Mouse (Mus musculus) thymus, postnatal 36 days (tissue): ENCODE data around the gene St7.

Experiments
- DNase-seq, 2 experiments: peaks; one replicate each; pipeline ENCODE4 v3.0.0; 2022; ENCODE audit warnings: mixed read lengths in 2 of 2

Gene St7

DNA sequence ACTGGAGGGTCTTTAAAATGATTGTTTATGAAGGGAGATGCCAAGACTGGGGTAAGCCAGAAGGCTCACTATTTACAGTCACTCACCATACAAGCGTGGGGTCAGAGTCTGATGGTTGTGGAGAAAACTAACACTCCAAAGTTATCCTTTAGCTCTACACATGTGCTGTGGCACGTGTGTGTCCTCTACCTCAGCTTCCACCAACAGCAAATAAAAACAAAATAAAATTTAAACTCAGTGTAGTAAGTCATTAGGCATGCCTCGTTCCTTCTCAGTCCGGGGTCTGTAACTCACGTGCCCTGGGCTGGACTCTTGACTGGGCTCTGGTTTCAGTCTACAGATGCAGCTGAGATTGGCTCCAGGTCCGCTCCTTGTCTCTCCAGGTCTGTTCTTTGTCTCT, 27.3 kb downstream of the St7 start:
- DNase-seq = no peak

DNA sequence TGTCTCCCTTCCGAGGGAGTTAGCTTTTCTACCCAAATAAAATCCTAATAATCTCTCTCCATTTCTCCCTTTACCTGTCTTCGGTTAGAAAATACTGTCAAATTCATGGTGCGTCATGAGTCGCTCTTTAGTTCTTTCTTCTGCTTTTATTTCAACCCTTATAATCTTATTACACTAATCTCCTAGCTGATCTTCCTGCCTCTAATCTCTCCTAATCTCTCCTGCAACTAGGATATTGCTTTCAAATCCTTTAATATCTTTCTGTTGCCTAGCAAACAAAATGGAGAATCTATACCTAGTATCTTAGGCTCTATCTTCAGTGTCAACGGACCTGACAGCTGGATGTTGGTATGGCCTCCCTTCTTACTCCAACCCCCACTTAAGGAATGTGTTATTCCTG, 29.0 kb downstream of the St7 start:
- no peak for DNase-seq

DNA sequence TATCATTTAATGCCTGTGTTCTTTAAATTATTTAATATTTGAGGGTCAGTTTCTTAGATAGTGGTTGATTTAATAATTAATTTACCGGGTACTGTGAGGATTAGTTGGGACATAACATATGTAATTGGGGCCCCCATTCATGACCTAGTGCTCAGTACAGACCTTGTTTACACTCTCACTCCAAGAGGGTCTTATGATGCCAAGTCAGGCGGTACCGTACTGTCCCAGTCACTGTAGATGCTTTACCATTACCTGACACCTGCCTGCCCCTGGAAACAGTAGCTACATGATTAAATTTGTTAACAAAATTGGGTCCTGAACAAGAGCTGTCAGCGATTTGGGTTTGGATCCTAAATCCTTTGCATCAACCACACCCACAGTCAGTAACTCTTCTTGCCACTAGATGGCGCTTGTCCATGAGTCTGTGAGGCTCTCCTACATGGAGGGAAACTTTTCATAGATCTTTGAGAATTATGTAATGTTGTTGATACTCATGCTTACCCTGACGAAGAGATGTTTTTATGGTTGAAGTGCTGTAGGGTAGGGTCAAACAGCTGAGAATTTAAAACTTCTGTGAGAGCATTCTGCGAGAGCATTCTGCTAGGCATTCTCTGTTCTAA, 33.2 kb downstream of the St7 start:
- DNase-seq = peak; percentile 21 to 26

DNA sequence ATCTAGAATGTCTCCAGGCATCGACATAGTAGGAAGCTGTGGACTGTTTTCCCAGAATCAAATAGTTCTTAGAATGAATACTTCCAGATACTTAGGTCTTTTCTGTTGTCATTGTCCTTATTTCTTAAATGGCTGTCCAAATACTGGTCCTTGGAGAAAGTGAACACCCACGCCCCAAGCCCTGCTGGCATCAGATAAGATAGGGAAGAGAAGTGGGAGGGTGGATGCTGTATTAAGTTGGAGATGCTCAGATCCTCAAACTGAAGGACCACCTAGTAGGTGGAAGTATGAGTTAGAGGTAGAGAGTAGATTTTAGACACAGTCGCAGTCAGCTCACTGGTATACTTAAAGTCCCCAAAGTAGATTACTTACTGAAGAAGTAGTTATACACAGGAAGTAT, 34.5 kb downstream of the St7 start:
- no peak for DNase-seq

DNA sequence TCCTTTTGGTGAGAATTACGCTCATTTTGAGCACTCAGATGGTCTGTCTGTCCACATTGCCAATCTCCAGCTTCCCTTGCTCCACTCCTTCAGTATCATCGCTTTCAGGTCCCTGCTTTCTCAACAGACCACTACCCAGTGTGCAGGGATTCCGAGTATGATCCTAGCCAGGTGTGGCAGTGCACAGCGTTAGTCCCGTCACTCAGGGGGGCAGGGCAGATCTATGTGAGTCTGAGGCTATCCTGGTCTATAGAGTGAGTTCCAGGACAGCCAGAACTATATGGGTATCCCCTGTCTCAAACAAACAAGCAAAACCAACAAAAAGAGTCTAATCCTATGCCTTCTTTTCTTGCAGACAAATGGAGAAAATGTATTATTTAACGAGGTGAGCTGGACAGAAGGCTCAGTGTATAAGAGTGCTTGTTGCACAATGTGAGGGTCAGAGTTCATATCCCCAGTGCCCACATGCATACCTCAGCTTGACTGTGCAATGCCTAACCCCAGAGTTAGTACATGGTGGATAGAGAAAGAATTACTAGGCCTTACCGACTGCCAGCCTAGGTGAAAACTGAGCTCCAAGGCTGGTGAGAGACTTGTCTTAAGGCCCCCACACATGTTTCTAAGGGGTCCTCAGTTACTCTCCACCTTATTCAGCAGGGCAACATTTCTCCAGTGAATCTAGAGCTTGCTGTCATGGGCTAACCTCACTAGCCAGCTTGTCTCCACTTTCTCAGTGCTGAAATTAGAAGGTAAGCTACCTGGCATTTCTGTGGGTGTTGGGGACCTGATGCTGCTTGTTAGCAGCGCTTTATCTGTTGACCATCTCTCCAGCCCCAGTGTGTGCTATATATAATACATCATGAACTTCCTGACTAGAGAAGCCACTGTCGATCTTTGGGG, 35.4 kb downstream of the St7 start:
- no peak for DNase-seq

DNA sequence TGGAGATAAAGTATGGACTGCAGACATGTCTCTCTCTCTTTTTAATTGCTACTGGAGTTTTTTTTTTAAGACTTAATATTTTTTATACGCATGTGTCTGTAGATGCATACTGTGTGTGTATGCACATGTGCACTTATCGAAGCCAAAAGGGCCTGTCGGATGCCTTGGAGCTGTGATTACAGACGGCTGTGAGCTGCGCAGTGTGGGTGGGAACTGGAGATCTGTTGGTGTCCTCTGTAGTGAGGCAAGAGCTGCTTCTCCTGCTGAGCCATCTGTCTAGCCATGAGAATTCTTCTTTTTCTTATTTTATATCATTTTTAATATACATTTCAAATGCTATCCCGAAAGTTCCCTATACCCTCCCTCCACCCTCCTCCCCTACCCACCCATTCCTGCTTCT, 37.4 kb downstream of the St7 start:
- no peak for DNase-seq

DNA sequence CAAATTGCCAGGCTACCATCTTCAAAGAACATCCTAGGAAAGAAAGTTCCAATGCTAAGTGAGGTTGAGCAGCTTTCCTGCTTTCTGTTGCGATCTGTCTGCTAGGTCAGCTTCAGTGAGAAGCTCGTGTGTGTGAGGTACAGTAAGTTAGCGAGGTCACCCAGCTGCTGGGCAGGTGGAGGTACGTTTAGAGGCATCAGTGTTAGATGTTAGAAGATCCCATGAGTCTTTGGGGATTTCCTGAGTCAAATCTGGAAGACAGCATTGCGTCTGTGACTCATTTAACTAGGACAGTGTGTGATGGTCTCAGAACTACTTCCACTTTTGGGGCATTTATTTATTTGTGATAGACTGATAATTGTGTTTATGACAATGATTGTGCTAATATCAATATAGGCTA, 39.0 kb downstream of the St7 start:
- DNase-seq = no peak

DNA sequence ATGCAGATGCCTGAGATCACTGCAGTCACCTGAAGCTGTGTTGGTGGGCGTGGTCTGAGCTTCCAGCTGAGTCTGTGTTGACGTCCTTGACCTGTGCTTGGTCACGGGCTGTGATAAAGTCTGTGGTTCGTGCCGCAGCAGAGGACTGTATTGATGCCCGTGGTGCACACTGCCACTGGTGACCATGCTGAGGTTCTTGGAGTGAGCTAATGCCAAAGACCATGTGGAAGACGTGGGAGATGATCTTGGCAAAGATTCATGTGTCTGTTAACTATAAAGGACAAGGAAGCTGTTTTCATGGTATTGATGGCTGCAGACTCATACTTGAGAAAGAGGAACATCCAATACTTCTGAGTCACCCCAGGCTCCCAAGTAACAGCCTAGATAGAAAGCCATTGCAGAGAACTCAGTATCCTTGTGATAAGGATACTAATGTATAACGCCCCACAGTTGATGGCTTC, 41.2 kb downstream of the St7 start:
- DNase-seq = no peak

DNA sequence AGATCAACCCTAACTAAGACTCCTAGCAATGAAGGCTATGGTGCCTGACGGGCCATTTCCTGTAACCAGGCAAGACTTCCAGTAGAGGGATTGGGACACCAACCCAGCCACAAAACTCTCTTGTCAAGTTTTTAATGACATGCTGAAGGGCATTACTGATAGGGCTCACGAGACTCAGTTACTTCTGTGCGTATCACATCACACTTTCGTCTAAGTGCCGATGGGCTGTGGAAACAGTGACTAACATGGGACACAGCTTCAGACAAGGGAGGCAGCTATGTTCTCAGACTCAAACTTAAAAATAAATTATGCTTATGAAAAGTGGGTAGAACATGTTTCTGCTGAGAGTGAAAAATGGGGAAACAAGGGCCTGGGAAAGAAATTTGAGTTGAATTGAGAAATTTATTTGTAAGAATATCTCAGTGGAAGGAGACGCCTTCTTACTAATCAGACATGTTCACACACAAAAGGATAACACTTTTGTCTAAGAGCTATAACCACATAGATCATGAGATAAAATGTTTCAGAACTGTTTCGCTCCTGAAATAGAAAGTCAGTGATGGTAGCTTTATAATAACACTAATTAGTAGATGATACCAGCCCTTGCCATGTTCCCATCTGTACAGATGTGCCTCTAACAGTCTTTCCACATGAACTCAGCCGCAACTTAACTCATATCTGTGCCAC, 44.7 kb downstream of the St7 start:
- DNase-seq = no peak

DNA sequence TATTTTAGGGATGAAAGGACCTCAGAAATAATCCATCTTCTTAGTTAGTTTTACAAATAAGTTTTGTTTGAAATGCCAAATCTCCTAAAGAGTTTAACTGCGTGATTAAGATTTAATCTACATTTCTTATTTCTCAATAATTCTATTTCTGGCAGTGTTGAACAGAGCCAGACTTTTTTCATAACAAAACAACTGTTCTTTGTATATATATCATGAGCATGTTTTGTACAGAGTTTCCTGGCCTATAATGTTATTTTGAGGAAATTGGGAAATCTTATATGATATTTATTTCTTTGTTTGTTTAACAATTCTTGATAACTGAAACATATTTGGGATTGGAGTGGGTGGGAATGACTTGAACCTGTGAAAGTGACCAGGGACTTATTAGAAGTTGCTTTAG, 47.4 kb downstream of the St7 start:
- DNase-seq = no peak

DNA sequence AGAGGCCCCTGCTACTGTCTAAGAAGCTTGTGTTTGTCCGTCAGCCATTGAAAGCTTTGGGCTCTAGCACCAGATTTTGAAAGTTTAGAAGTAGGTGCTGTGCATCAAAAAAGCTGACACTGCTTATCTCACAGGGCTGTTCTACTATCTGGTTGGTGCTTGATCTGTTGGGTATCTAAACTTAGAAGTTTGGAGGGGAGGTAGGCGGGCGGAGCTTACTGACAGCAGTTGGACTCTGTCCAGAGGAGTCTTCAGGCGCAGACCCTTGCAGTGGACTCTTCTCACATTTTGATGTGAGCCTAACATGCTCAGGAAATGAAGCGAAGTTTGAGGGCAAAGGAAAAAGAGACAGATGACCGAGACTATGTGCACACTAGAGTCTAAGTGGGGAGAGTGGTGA, 48.9 kb downstream of the St7 start:
- DNase-seq = no peak

DNA sequence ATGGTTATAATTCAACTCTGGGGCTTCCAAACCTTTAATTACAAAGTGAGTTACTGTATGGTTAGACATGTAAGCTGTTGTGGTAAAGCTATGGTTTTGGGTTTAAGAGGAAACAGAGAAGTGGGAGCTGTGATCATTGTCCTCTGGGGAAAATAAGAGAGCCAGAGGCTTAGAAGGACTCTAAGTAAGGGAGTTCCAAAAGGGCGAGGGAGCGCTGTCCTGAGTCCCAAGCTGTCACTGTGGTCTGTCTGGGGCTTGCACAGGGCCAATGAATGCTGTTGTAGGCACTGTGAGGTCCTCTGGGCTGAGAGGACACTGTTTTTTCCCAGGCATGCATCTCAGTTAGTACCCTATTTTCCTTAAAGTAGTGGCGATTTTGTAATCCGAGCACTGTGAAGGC, 49.5 kb downstream of the St7 start:
- DNase-seq = no peak

DNA sequence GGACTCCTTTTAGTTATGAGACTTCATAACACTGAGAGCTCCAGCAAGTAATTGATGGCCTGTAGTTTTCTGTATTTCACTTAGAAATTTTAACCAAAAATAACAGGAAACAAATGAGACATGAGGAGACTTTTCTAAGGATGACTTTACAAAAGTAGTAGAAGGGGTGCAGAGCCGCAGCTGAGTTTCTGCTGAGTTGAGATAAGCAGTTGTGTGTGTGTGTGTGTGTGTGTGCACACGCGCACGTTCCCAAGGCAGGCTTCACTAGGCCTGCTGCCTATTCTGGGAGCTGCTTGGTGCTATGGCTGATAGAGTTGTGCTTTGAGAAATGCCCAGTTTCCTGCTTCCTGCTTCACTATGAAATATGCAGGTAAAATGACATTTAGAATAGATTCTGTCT, 50.6 kb downstream of the St7 start:
- no peak for DNase-seq

DNA sequence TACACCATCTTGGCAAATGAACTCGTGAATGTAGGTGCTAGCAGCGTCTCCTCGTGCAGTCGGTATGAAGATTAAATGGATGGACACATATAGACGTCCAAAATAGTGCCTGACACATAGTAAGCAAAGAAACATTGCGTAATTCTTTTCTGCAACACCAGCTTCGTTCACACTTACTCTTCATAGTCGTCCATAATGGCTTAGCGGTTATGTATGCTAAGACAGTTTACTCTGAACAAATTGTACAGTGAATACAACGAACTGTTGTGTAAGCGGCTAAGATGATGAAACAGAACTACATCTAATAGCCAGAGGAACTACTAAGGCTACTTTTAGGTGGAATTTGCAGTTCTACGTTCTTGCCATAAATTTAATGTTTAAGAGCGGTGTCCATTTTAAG, 55.0 kb downstream of the St7 start:
- no peak for DNase-seq

DNA sequence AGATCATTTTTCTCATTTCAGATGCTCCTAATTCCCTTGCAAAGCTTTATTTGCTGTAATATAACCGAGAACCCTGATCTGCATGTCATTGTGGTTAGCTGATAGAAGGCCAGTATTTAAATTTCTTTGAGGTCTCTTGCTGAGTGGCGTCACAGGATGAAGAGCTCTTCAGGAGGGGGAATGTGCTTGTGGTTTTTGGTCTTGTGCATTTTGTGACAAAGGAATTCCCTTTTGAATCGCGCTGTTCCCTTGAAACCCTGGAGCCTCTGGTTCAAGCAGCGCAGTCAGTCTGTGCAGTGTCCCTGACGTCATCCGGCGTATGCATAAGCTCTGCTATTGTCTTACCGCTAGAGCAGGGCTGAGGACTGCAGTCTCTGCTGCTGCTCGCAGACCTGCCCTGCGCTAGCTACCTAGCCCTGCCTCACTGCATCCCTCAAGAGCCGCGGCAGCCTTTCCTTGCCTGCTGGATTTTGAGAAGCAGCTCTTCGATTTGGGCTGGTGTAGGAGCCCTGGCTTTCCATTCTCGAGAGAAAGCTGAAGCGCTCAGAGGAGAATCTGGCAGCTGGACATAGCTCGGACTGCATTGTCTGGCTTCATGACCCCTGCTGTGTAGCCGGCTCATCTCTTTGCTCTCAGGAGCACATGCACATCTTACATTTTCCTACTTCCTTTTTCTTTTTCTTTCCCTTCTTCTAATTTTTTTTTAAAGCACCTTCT, 56.3 kb downstream of the St7 start:
- peak; percentile 39 to 47 for DNase-seq

DNA sequence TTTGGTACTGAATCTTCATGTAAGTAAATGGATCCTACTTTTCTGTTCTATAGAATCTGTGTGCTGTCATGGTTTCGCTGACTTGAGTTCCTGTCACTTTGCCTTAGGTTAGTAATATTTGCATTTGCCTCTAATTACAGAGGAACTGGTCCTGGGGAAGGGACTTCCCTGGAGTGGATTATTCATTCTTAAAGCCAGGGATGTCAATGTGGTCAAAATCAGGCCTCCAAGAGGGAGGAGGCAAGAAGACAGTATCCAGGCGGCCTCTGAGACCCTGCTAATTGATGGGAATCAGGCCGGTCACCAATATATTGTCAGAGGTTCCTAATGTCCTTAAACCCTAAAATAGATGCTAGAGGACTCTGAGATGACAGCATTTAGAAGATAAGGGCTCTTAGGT, 56.9 kb downstream of the St7 start:
- DNase-seq = no peak

DNA sequence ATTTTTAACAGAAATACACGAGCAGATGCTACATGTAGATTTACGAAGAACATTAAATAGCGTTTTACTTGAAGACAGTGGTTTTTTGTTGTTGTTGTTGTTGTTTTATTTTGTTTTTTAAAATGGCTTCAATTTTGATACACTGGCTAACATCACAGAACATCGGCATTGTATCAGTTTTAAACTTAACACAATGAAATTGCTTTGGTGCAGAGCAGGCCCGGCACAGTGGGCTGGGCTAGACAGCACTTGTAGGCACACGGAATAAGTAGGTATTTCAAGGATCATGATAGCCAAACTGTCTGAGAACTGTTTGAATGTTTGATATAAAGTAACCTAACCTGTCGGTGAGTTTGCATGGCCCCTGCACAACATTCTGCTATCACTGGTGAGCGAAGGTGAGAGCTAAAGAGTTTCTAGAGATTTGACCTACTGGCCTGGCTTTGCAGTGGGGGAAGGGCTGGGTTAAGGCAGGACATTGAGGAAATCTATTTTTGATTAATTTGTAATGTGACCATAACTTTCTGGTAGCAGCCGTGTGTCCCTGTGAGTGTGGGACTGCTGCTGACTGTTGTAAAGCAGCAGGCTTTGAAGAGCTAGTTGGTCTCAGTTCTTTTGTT, 57.4 kb downstream of the St7 start:
- no peak for DNase-seq

DNA sequence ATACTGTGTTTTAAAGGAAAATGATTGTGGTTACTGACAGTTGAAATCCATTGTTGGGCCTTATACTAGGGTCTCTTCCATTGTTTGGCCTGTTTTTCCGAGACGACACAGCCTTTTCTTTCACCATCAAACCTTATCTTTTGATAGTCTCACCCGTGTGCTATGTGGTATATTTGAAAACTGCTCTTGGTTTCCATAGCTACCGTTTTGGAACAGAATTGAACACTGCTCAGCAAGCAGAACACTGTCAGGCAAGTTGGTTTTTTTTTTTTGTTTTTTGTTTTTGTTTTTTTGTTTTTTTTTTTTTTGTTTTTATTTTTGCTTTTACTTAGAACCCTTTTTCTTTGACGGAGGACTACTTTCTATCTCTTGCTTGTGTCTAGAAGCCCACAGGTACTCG, 58.2 kb downstream of the St7 start:
- DNase-seq = no peak

DNA sequence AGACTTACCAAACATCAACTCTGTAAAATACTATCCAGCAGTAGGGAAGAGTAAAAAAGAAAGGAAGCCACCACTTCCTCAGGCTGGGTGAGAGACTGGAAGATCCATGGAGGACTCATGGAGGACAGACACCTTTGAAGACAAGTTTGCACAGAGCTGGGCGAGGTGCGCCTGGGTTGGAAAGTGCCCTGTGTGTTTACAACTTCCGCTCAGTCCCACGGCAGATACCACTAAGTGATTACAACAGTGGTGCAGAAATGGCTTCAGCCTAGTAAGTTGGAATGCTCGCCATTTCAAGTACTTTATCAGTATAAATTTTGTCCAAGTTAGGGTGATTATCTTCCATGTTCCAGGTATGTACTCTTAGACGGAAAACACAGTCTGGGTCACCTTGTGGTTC, 63.2 kb downstream of the St7 start:
- DNase-seq = no peak

DNA sequence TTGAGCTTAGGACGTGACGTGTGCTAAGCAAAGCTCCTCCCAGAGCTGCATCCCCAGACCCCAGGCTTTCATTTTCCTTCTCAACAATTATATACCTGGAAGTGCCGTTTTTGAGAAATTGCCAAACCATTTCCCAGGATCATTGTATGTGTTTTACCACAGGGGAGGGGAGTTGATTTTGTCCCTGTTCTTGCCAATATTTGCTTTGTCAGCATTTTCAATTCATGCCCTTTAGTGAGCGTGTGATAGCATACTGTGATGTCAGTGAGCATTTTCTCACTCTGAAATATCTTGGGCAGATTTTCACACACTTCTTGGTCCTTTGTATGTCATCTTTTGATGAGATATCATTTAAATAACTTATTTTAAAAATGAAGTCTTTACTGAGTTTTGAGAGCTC, 65.8 kb downstream of the St7 start:
- no peak for DNase-seq

DNA sequence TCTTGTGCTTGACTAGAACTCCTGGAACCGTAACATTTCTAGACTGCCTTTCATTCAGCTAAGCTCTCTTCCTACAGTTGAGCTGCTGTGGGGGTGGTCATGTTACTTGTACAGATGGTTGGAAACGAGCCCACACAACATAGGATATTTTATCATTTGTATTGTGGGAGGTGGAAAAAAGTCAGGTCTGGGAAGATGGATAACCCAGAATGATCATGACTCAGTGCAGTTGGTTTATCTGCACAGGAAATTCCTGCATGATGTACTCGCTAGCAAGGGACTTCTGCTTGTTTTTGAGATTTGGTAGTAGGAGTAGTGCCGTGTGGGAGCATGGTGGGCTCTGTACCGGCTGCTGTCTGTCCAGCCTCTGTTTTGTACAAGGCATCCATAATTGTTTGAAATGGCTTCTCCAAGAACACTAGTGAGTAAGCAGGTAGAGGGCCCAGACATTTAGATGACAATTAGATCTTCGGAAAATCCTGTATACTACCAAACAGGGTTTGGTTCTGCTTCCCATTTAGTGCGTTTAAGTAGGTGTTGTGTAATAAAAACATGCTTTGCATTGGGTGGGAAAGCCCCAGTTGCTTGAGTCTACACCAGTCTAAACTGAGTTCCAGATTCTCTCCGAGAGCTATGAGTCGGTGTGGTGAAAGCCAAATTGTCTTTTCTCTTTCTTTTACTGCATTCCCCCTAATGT, 71.4 kb downstream of the St7 start:
- no peak for DNase-seq

DNA sequence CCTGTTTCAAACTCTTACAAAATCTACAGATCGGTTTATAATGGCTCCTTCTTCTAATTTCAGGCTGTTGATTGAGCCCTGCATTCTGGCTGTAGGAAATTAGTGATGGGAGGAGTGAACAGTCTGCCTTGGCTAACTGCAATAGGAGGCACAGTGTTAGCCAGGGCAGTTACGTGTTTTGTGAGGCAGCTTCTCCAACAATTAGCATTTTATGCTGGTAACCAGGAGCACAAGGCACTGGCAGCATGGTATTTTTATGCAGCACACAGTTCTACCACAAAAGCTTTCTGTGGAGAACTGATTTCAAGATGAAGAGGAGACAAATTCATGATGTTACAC, 71.9 kb downstream of the St7 start:
- no peak for DNase-seq
